Mouse (Mus musculus): ENCODE measurements at regions not wholly inside any gene's neighbourhood (a gene's known extent, or its start where the extent isn't known, plus 50 kb on each side); places are given as distances from the start of the nearest gene placed in this dataset.

GRCm38 (mm10) chr7:137685320-137685719, 247.9 kb downstream of the Glrx3 start:
- TF ChIP-seq CTCF (IDR thresholded peaks at IDR 0.05; ENCODE audit: borderline replicate concordance, extremely low read depth, insufficient read depth, insufficient read length) (no peak), POLR2A (IDR thresholded peaks at IDR 0.05; ENCODE audit: borderline replicate concordance, extremely low read depth, insufficient read depth, insufficient read length, poor library complexity, severe bottlenecking) (no peak)

All from brain, embryonic 14.5 days (tissue).